Mouse (Mus musculus) heart, postnatal 0 days (tissue): Measurements from ENCODE around the gene Mat1a.

ENCODE experiments used
- CTCF ChIP-seq: IDR thresholded peaks from 2 replicates; pipeline ENCODE4 v1.5.1; 2016; ENCODE audit warnings: antibody characterized with exemption, control low read depth, low read depth
- EP300 ChIP-seq: IDR thresholded peaks from 2 replicates; pipeline ENCODE4 v1.6.1; 2016; ENCODE audit warnings: antibody characterized with exemption, low read depth

DNA sequence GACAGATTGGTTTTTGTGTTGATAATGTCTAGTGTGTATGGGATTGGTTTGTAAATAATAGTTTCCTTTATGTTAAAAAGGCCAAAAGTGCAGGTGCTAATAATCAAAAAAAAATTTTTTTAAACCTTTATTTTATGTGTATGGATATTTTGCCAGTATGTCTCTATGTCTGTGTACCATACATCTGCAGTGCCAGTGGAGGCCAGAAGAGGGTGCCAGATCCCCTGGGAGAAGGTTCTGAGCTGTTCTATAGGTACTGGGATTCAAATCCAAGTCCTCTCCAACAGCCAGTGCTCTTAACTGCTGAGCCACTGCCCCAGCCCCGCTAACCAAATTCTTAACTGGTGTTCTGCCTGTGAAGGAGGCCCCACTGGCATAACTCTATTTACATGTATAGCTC is 17.3 kb upstream of the Mat1a start:
- no peak for TF ChIP-seq EP300
- TF ChIP-seq CTCF, result peak; percentile 29
